Mouse (Mus musculus) macrophage (primary cell): Measurements from ENCODE around the gene Otud5. TPM values are rescaled to one million over a fixed set of nuclear protein-coding genes. Genes with fewer than 3 reads are reported as not detected.
"Not testable (repeated sequence)": the region's sequence is repeated elsewhere in the genome, so short reads cannot be mapped to it uniquely, and the experiment has no call there.

Experiments used
- H3K27ac ChIP-seq: fragments of 350-480 bp; formaldehyde crosslinking; 2 replicates; pipeline ENCODE4 v1.9.0; 2021
- H3K36me3 ChIP-seq: fragments of 350-480 bp; formaldehyde crosslinking; 2 replicates; pipeline ENCODE4 v1.9.0; 2021; ENCODE audit errors: inconsistent target
- H3K4me3 ChIP-seq: fragments of 350-480 bp; formaldehyde crosslinking; 2 replicates; pipeline ENCODE4 v1.9.0; 2021; ENCODE audit errors: inconsistent target
- H3K79me2 ChIP-seq: fragments of 350-480 bp; formaldehyde crosslinking; 2 replicates; pipeline ENCODE4 v1.9.0; 2021; ENCODE audit errors: inconsistent target
- WGBS: methylation state at CpG from one replicate; pipeline ENCODE4 v1.1.7; 2026; ENCODE audit warnings: inconsistent platforms; ENCODE audit not compliant: missing documents; 5-methylcytosine and 5-hydroxymethylcytosine counted together
- polyA plus RNA-seq: library from polyadenylated mRNA; stranded (reverse); fragments of 250-400 nt; gene quantifications from 3 replicates; pipeline ENCODE4 v1.2.4, GENCODE M21; 2018; ENCODE audit warnings: inconsistent platforms

Otud5 gene
- polyA plus RNA-seq, 1 experiment from 2014 or later: 61.3 TPM

GRCm38 (mm10) chrX:7909242-7909641 is 68.1 kb downstream of the Otud5 start, which contains the start of gene Gm10490:
TSS of gene Gm10490 (plus strand) at chrX:7909542.
- not testable (repeated sequence) for H3K27ac ChIP-seq, H3K4me3 ChIP-seq
- WGBS: 90% methylated on average over 3 of the region's 4 CpGs

DNA sequence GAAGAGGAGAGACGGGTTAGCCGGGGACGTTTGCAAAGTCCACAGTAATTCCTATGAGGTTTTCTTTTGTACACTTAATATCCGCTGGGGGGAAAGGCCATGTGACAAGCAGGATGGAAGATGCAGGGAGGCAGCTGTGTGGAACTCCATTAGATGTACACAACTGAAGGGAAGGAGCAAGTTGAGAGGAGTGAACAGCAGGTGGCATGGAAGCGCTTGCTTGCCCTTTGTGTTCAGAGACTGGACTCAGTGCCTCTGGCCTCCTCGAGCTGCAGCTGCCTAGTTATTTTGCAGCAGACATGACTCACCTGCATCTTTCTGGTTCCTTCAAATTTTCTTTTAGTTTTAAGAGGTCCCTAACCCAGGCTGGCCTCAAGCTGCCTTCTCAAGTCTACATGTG is 69.3 kb downstream of the Otud5 start:
- H3K79me2 ChIP-seq: no peaks in the 10 kb centered on the region
- H3K36me3 ChIP-seq: no peaks in the 10 kb centered on the region
- no peak overlapping the region for H3K27ac ChIP-seq
- H3K4me3 ChIP-seq: no peak overlapping the region
- WGBS: 74% methylated on average over 6 of the region's 6 CpGs

More at GRCm38 (mm10) chrX:7909242-7909641, 68.1 kb downstream of the Otud5 start, which contains the start of gene Gm10490:
- not testable (repeated sequence) for H3K36me3 ChIP-seq, H3K79me2 ChIP-seq

DNA sequence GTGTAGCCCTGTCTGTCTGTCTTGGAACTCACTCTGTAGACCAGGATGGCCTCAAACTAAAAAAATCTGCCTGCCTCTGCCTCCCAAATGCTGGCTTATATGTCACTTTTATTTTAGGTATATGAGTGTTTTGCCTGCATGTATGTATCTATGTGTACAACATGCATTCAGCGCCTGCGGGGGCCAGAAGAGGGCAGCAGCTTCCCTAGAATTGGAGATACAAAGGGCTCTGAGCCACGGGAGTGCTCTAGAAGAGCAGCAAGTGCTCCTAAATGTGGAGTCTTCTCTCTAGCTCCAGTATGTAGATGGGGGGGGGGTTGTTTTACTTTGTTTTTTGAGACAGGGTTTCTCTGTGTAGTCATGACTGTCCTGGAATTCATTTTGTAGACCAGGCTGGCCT is 74.5 kb downstream of the Otud5 start:
- H3K4me3 ChIP-seq, H3K36me3 ChIP-seq, H3K27ac ChIP-seq, H3K79me2 ChIP-seq: not testable (repeated sequence)
- WGBS: 0% methylated on average over 2 of the region's 3 CpGs

GRCm38 (mm10) chrX:7917960-7918359 is 76.8 kb downstream of the Otud5 start:
- H3K79me2 ChIP-seq: not testable (repeated sequence)

DNA sequence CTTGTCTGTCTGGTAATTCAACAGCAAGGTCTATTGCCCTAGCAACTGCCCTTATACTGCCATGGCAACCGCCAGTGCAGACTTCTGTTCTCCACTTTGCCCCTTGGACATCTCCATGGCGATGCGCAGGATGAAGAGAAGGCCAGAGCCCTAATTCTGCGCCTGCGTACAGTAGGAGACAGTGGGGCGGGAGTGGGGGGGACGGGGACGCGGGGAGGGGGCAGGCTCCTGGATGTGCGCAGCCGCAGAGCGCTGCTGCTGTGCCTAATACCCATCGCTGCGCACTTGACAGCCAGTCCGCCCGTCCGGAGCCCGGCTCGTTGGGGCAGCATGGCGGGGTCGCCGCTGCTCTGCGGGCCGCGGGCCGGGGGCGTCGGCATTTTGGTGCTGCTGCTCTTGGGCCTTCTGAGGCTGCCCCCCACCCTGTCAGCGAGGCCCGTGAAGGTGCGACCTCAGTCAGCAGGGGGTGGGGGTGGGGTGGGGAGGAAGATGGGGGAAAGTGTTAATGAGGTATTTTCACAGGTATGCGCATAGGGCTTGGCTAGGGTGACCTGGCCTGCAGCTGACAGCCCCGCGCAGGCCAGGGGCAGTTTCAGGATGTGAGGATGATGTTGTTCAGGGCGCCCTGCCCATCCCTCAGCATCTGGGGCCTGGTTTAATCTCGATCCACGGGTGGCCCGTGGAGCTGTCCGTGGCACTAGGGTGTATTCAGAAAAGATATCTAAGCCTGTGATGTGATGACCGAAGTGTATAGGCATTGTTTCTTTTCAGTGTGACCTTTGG is 78.6 kb downstream of the Otud5 start, which contains the start of gene Pcsk1n:
Pcsk1n (plus strand) TSS at position 222 of the 783 bp plus-strand sequence.
- Histone ChIP-seq H3K36me3 (no peaks in the 10 kb centered on the region), H3K27ac (no peak within 1 kb of the TSS), H3K4me3 (no peak within 1 kb of the TSS), H3K79me2 (no peaks in the 10 kb centered on the region)
- WGBS: 27% methylated on average over 26 of the region's 40 CpGs

More at GRCm38 (mm10) chrX:7917960-7918359, 76.8 kb downstream of the Otud5 start:
- not testable (repeated sequence) for H3K4me3 ChIP-seq, H3K36me3 ChIP-seq, H3K27ac ChIP-seq
- WGBS: 62% methylated on average over 6 of the region's 6 CpGs

- no peaks in the 10 kb centered on the region for H3K36me3 ChIP-seq
- H3K27ac ChIP-seq: no peak overlapping the region
- H3K4me3 ChIP-seq: no peak overlapping the region
- WGBS: 26% methylated on average over 30 of the region's 48 CpGs
- no peaks in the 10 kb centered on the region for H3K79me2 ChIP-seq
Observed at GRCm38 (mm10) chrX:7922032-7922431, 80.9 kb downstream of the Otud5 start.

Other genes starting within 250 kb of the Otud5 start
- 18.2 to 30.9 TPM (median 28.2 TPM) in 3 replicates for gene Ccdc22, start 235.8 kb upstream of the Otud5 start, polyA plus RNA-seq
- gene Cacna1f, start 234.3 kb upstream of the Otud5 start, polyA plus RNA-seq: 0.09 to 0.16 TPM (median 0.15 TPM) in 3 replicates
- gene Syp, start 202.9 kb upstream of the Otud5 start, polyA plus RNA-seq: 0.78 to 1.6 TPM (median 1.4 TPM) in 3 replicates
- gene Prickle3, start 184.1 kb upstream of the Otud5 start, polyA plus RNA-seq: 3.0 to 3.4 TPM (median 3.2 TPM) in 3 replicates
- 83.8 to 185 TPM (median 133 TPM) in 3 replicates for gene Plp2, start 170.0 kb upstream of the Otud5 start, polyA plus RNA-seq
- 0.14 TPM in 1 of 3 replicates, not detected in the others for gene Magix, start 160.1 kb upstream of the Otud5 start, polyA plus RNA-seq
- gene Gpkow, start 144.2 kb upstream of the Otud5 start, polyA plus RNA-seq: 27.4 to 38.3 TPM (median 28.0 TPM) in 3 replicates
- gene Wdr45, start 127.0 kb upstream of the Otud5 start, polyA plus RNA-seq: 9.5 to 25.3 TPM (median 21.1 TPM) in 3 replicates
- gene Gm45208, start 119.1 kb upstream of the Otud5 start, polyA plus RNA-seq: not detected in 3 replicates
- gene Praf2, start 112.9 kb upstream of the Otud5 start, polyA plus RNA-seq: 7.2 to 12.3 TPM (median 7.3 TPM) in 3 replicates
- 0.39 to 1.6 TPM (median 1.6 TPM) in 3 replicates for gene Ccdc120, start 90.5 kb upstream of the Otud5 start, polyA plus RNA-seq
- 100 to 140 TPM (median 106 TPM) in 3 replicates for gene Tfe3, start 78.8 kb upstream of the Otud5 start, polyA plus RNA-seq
- gene Gripap1, start 51.6 kb upstream of the Otud5 start, polyA plus RNA-seq: 44.1 to 48.5 TPM (median 47.1 TPM) in 3 replicates
- gene Kcnd1, start 19.1 kb upstream of the Otud5 start, polyA plus RNA-seq: 0.03 to 0.06 TPM (median 0.04 TPM) in 3 replicates
- 1.5 to 2.0 TPM (median 1.6 TPM) in 3 replicates for gene Pim2, start 36.9 kb downstream of the Otud5 start, polyA plus RNA-seq
- 10.3 to 26.7 TPM (median 19.8 TPM) in 3 replicates for gene Slc35a2, start 42.7 kb downstream of the Otud5 start, polyA plus RNA-seq
- 46.6 to 136 TPM (median 62.4 TPM) in 3 replicates for gene Pqbp1, start 57.9 kb downstream of the Otud5 start, polyA plus RNA-seq
- gene Timm17b, start 58.0 kb downstream of the Otud5 start, polyA plus RNA-seq: 7.5 to 12.2 TPM (median 10.3 TPM) in 3 replicates
- not detected in 3 replicates for gene Gm10491, start 66.5 kb downstream of the Otud5 start, polyA plus RNA-seq
- not detected in 3 replicates for gene Gm10490, start 68.2 kb downstream of the Otud5 start, polyA plus RNA-seq
- gene Pcsk1n, start 78.5 kb downstream of the Otud5 start, polyA plus RNA-seq: not detected in 3 replicates
- not detected in 3 replicates for gene Eras, start 87.2 kb downstream of the Otud5 start, polyA plus RNA-seq
- 6.9 to 9.1 TPM (median 7.1 TPM) in 3 replicates for gene Hdac6, start 106.5 kb downstream of the Otud5 start, polyA plus RNA-seq
- gene Gata1, start 136.7 kb downstream of the Otud5 start, polyA plus RNA-seq: 0.14 TPM in 1 of 3 replicates, not detected in the others
- gene Glod5, start 177.1 kb downstream of the Otud5 start, polyA plus RNA-seq: not detected in 3 replicates
- 9.2 to 19.9 TPM (median 11.6 TPM) in 3 replicates for gene Suv39h1, start 233.4 kb downstream of the Otud5 start, polyA plus RNA-seq
- gene Was, start 249.1 kb downstream of the Otud5 start, polyA plus RNA-seq: 81.5 to 139 TPM (median 109 TPM) in 3 replicates